Mouse (Mus musculus) T-cell, adult 66 days (primary cell): ENCODE measurements around the gene Teddm1a. TPM values are rescaled to one million over a fixed set of nuclear protein-coding genes. Genes with fewer than 3 reads are reported as not detected.

Experiments used
- total RNA-seq, 2 experiments: library from RNA; stranded (reverse); gene quantifications; 3 replicates in 1 of 2; 4 replicates in 1 of 2; pipeline ENCODE4 v1.2.4; 2023

The Teddm1a gene
- not detected for total RNA-seq

DNA sequence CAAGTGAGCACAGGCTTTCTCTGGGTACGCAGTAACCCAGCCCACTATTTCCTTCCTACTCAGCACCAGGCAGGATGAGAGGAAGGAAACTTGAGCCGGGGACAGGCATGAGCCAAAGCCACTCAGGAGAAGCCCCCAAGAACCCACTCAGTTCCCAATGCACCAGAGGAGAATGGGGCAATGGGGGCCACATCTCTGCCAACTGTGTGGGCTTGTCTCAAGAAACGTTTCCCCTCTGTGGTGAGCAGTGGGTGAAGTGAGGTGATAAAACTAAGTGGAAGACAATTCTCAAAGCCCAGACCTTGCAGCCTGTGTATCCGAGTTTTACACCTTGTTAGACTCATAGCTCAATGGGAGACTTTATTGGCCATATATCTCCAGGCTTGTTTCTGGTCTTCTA, at the start of gene Teddm1a:
TSS of gene Teddm1a (plus strand) at position 301 of the 400 bp plus-strand sequence.

GRCm38 (mm10) chr1:153844042-153844441, 47.5 kb upstream of the Teddm1a start, which contains the start of gene Rgsl1:
Gene Rgsl1, minus strand, starts transcription at chr1:153844142.

GRCm38 (mm10) chr1:153874045-153874444, 17.5 kb upstream of the Teddm1a start, which contains the start of gene Teddm1b:
Gene Teddm1b, plus strand, starts transcription at chr1:153874345.

GRCm38 (mm10) chr1:153899731-153900380, 8.3 kb downstream of the Teddm1a start, which contains the start of the genes Glul and Teddm2:
Gene Glul, plus strand, starts transcription at chr1:153899944.
Gene Teddm2, minus strand, starts transcription at chr1:153900228.

Other genes with a start within 250 kb of the Teddm1a start
- gene Rgs8, start 238.7 kb upstream of the Teddm1a start, total RNA-seq, result not detected
- 10 to 100 TPM; 11.9 to 12.3 TPM for gene Rgs16, start 151.4 kb upstream of the Teddm1a start, total RNA-seq
- 10 to 100 TPM; 32.8 to 39.7 TPM for gene Rnasel, start 142.3 kb upstream of the Teddm1a start, total RNA-seq
- not detected for gene Rgsl1, start 47.6 kb upstream of the Teddm1a start, total RNA-seq
- gene Teddm1b, start 17.4 kb upstream of the Teddm1a start, total RNA-seq, result not detected
- gene Glul, start 8.2 kb downstream of the Teddm1a start, total RNA-seq, result 100 to 1,000 TPM; 102 to 120 TPM
- gene Teddm2, start 8.5 kb downstream of the Teddm1a start, total RNA-seq, result 1 to 10 TPM; 1.3 to 2.4 TPM